Mouse (Mus musculus) Patski (cell line): Measurements from ENCODE around the gene H2-Oa. TPM values are rescaled to one million over a fixed set of nuclear protein-coding genes. Genes with fewer than 3 reads are reported as not detected.
A peak's percentile ranks its signal among the peaks of the same experiment; 100 is the strongest.
"Not testable (repeated sequence)": the region's sequence is repeated elsewhere in the genome, so short reads cannot be mapped to it uniquely, and the experiment has no call there.

ENCODE experiments used
- ATAC-seq: fragments of 100-300 bp; one replicate; pipeline ENCODE4 v1.8.0; 2021
- CTCF ChIA-PET: fragments of 350-600 bp; sonication (Branson Sonifier 250); formaldehyde crosslinking; loops from one replicate; lab custom pipeline; 2022; ENCODE audit warnings: inconsistent platforms; lab: Charles Lee
- POLR2A ChIA-PET: fragments of 350-600 bp; sonication (Branson Sonifier 250); formaldehyde crosslinking; loops from one replicate; lab custom pipeline; 2022; ENCODE audit warnings: antibody characterized with exemption, inconsistent platforms; lab: Charles Lee
- DNase-seq: peaks from one replicate; pipeline ENCODE4 v3.0.0-alpha.2; 2011; ENCODE audit warnings: low read depth, low spot score
- H3K27me3 ChIP-seq: fragments of 371-371 bp; one replicate; pipeline ENCODE4 v1.5.1; 2021
- CTCF ChIP-seq: fragments of 100-300 bp; IDR thresholded peaks from one replicate; pipeline ENCODE4 v1.5.1; 2021
- in situ Hi-C: fragments of 300-500 bp; cut with MboI; formaldehyde crosslinking; loops from 3 replicates; pipeline ENCODE4 v1.11.1; 2018; ENCODE audit warnings: low pct_unique_long_range_greater_than_20kb, mixed read lengths
- polyA plus RNA-seq: library from polyadenylated mRNA; unstranded; gene quantifications from one replicate; pipeline ENCODE4 v1.2.3, GENCODE M21; 2021

Gene H2-Oa
- polyA plus RNA-seq, 1 experiment from 2014 or later = not detected

- no peak for DNase-seq
Observed at GRCm38 (mm10) chr17:34137601-34138000, 45.5 kb downstream of the H2-Oa start.

DNA sequence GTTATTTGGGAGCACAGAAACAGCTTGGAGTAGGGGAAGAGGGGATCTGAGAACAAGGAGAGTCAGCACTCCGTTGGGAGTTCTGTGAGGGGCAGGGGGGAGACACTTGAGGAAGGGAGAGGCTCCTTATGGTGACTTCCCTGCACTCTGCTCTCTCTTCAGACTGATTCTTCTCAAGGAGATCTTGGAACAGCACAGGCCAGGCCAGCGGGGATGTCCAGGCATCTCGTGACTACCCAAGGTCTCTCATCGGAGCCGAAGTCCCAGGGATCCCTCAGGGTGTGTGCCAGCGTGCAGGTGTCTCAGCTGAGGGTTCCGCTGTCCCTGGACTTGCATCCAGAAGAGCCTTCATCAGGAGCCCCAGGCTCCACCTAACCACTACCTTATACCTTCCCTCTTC is 46.5 kb downstream of the H2-Oa start:
- TF ChIP-seq CTCF = no peak
- H3K27me3 ChIP-seq = no peaks in the 10 kb centered on the region
- no peak for ATAC-seq
- ChIA-PET POLR2A (no interaction called here), CTCF (interaction anchor here (1.4 to 7.3 kb wide), 2 partner anchors 31 to 37 kb away, joined by 7 to 115 read pairs; no protein-coding TSS in a partner anchor)
- in situ Hi-C loops = no loop called here
- no peak for DNase-seq

More at GRCm38 (mm10) chr17:34137601-34138000, 45.5 kb downstream of the H2-Oa start:
- ChIA-PET POLR2A (no interaction called here), CTCF (interaction anchor here (7.3 kb wide), 1 partner anchor 32 kb away, joined by 115 read pairs; no protein-coding TSS in a partner anchor)
- in situ Hi-C loops = no loop called here
- no peak for TF ChIP-seq CTCF
- no peak for ATAC-seq
- H3K27me3 ChIP-seq = no peaks in the 10 kb centered on the region

- ChIA-PET POLR2A (no interaction called here), CTCF (interaction anchor here (0.6 to 7.3 kb wide), 4 partner anchors 22 to 96 kb away, joined by 3 to 115 read pairs (median 5); no protein-coding TSS in a partner anchor)
- ATAC-seq (no peak), DNase-seq (no peak)
- TF ChIP-seq CTCF = no peak
- H3K27me3 ChIP-seq = no peaks in the 10 kb centered on the region
- in situ Hi-C loops = no loop called here
Observed at GRCm38 (mm10) chr17:34139416-34139815, 47.3 kb downstream of the H2-Oa start.

GRCm38 (mm10) chr17:34140240-34140639 is 48.1 kb downstream of the H2-Oa start:
- ATAC-seq (no peak), DNase-seq (no peak)
- in situ Hi-C loops = no loop called here
- no peaks in the 10 kb centered on the region for H3K27me3 ChIP-seq
- CTCF ChIA-PET = no interaction called here
- POLR2A ChIA-PET = no interaction called here
- TF ChIP-seq CTCF = no peak

GRCm38 (mm10) chr17:34141448-34141847 is 49.3 kb downstream of the H2-Oa start:
- in situ Hi-C loops = no loop called here
- no peak for DNase-seq
- H3K27me3 ChIP-seq = no peaks in the 10 kb centered on the region
- TF ChIP-seq CTCF = no peak
- CTCF ChIA-PET = interaction anchor here (1.2 kb wide), 2 partner anchors 8 to 29 kb away, joined by 3 to 4 read pairs; no protein-coding TSS in a partner anchor
- ATAC-seq = peak; percentile 8
- POLR2A ChIA-PET = no interaction called here

- in situ Hi-C loops = no loop called here
- no peak for ATAC-seq
Observed at GRCm38 (mm10) chr17:34142456-34143010, 50.4 kb downstream of the H2-Oa start.

GRCm38 (mm10) chr17:34143033-34143432 is 50.9 kb downstream of the H2-Oa start, which contains the start of gene H2-DMb2:
Gene H2-DMb2 (plus strand): TSS chr17:34143307.
- POLR2A ChIA-PET = no interaction called here
- no peak for ATAC-seq
- in situ Hi-C loops = no loop called here
- no peak for TF ChIP-seq CTCF
- CTCF ChIA-PET = no interaction called here
- no peak for DNase-seq
- H3K27me3 ChIP-seq = peaks cover 3% of the 10 kb centered on the region

More at GRCm38 (mm10) chr17:34142456-34143010, 50.4 kb downstream of the H2-Oa start:
- no peaks in the 10 kb centered on the region for H3K27me3 ChIP-seq
- CTCF ChIA-PET = no interaction called here
- POLR2A ChIA-PET = no interaction called here
- no peak for DNase-seq
- no peak for TF ChIP-seq CTCF

- no peak for TF ChIP-seq CTCF
- in situ Hi-C loops = no loop called here
- DNase-seq = no peak
- ChIA-PET POLR2A (no interaction called here), CTCF (no interaction called here)
- no peak for ATAC-seq
- H3K27me3 ChIP-seq = peaks cover 3% of the 10 kb centered on the region
Observed at GRCm38 (mm10) chr17:34143461-34143860, 51.3 kb downstream of the H2-Oa start.

- ATAC-seq, CTCF ChIA-PET, H3K27me3 ChIP-seq, DNase-seq, POLR2A ChIA-PET, in situ Hi-C loops: not testable (repeated sequence)
Observed at GRCm38 (mm10) chr17:34144221-34144620, 52.1 kb downstream of the H2-Oa start.

Other genes starting within 250 kb of the H2-Oa start
- 43.1 TPM for gene Cd320, start 249.2 kb upstream of the H2-Oa start, polyA plus RNA-seq
- gene Gm7029, start 218.5 kb upstream of the H2-Oa start, polyA plus RNA-seq = not detected
- gene Kifc1, start 201.7 kb upstream of the H2-Oa start, polyA plus RNA-seq = 54.0 TPM
- gene Platr17, start 187.2 kb upstream of the H2-Oa start, polyA plus RNA-seq = not detected
- gene Daxx, start 182.9 kb upstream of the H2-Oa start, polyA plus RNA-seq = 37.4 TPM
- gene Tapbp, start 176.4 kb upstream of the H2-Oa start, polyA plus RNA-seq = 155 TPM
- gene Zbtb22, start 176.4 kb upstream of the H2-Oa start, polyA plus RNA-seq = 30.7 TPM
- gene Rgl2, start 162.8 kb upstream of the H2-Oa start, polyA plus RNA-seq = 59.6 TPM
- gene Pfdn6, start 152.0 kb upstream of the H2-Oa start, polyA plus RNA-seq = 115 TPM
- 35.8 TPM for gene Wdr46, start 151.7 kb upstream of the H2-Oa start, polyA plus RNA-seq
- gene B3galt4, start 140.9 kb upstream of the H2-Oa start, polyA plus RNA-seq = 2.8 TPM
- 56.9 TPM for gene Vps52, start 136.5 kb upstream of the H2-Oa start, polyA plus RNA-seq
- gene Rps18, start 136.3 kb upstream of the H2-Oa start, polyA plus RNA-seq = 1,854 TPM
- gene H2-K1, start 92.0 kb upstream of the H2-Oa start, polyA plus RNA-seq = 79.5 TPM
- 31.1 TPM for gene Ring1, start 67.7 kb upstream of the H2-Oa start, polyA plus RNA-seq
- 49.3 TPM for gene H2-Ke6, start 64.3 kb upstream of the H2-Oa start, polyA plus RNA-seq
- gene Slc39a7, start 60.7 kb upstream of the H2-Oa start, polyA plus RNA-seq = 189 TPM
- gene Rxrb, start 60.5 kb upstream of the H2-Oa start, polyA plus RNA-seq = 57.1 TPM
- 0.60 TPM for gene Col11a2, start 52.9 kb upstream of the H2-Oa start, polyA plus RNA-seq
- 17.1 TPM for gene H2-DMa, start 27.2 kb downstream of the H2-Oa start, polyA plus RNA-seq
- 239 TPM for gene Brd2, start 30.3 kb downstream of the H2-Oa start, polyA plus RNA-seq
- 8.2 TPM for gene H2-DMb2, start 51.0 kb downstream of the H2-Oa start, polyA plus RNA-seq
- 36.6 TPM for gene H2-DMb1, start 60.7 kb downstream of the H2-Oa start, polyA plus RNA-seq
- gene Tap1, start 95.2 kb downstream of the H2-Oa start, polyA plus RNA-seq = 7.0 TPM
- gene Psmb9, start 95.4 kb downstream of the H2-Oa start, polyA plus RNA-seq = 1.3 TPM
- 18.7 TPM for gene Psmb8, start 105.4 kb downstream of the H2-Oa start, polyA plus RNA-seq
- 38.2 TPM for gene Tap2, start 111.2 kb downstream of the H2-Oa start, polyA plus RNA-seq
- gene H2-Ob, start 146.6 kb downstream of the H2-Oa start, polyA plus RNA-seq = not detected
- 0.09 TPM for gene H2-Ab1, start 165.3 kb downstream of the H2-Oa start, polyA plus RNA-seq
- gene H2-Aa, start 195.5 kb downstream of the H2-Oa start, polyA plus RNA-seq = not detected
- 0.32 TPM for gene H2-Eb1, start 213.5 kb downstream of the H2-Oa start, polyA plus RNA-seq
- gene H2-Eb2, start 233.3 kb downstream of the H2-Oa start, polyA plus RNA-seq = not detected